Mouse (Mus musculus) erythroblast, embryonic 14.5 days (primary cell): ENCODE measurements around the gene Adcy5.

ENCODE experiments used
- GATA1 ChIP-seq: IDR thresholded peaks from 2 replicates; pipeline ENCODE4 v1.6.1; 2012; ENCODE audit warnings: low read length, inconsistent platforms, mixed read lengths
- TAL1 ChIP-seq: IDR thresholded peaks from 3 replicates; pipeline ENCODE4 v1.6.1; 2012; ENCODE audit warnings: low read length, inconsistent platforms, mixed read lengths

DNA sequence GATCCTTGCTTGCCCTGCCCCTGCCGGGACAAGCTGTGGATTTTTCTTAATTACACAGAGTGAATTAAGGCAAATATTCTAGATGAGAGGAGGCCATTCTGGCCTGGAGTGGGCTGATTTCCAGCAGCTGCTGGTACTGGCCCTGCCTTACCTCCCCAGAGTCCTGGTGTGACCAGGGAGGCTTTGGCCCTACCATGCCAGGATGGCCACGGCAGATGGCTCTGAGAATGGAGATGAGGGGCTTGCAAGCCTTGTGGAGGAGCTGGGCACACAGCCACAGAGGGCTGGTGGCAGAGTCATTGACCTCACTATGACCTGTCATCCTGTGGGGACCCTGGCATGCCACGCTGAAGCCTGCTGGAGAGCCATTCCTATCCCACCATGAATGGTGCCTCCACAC is 54.1 kb downstream of the Adcy5 start:
- TF ChIP-seq GATA1 (no peak), TAL1 (no peak)
